Mouse (Mus musculus) frontal cortex, adult (tissue): ENCODE data around the gene Ttf1.
A peak's percentile ranks its signal among the peaks of the same experiment; 100 is the strongest.
"Not testable (repeated sequence)": the region's sequence is repeated elsewhere in the genome, so short reads cannot be mapped to it uniquely, and the experiment has no call there.

Experiments used
- ATAC-seq: cut with Nextera tagmentation; 2 replicates; pipeline ENCODE4 v1.9.2; 2017; ENCODE audit warnings: mild to moderate bottlenecking, moderate library complexity, mixed read lengths; ENCODE audit not compliant: low TSS enrichment

Ttf1 gene

DNA sequence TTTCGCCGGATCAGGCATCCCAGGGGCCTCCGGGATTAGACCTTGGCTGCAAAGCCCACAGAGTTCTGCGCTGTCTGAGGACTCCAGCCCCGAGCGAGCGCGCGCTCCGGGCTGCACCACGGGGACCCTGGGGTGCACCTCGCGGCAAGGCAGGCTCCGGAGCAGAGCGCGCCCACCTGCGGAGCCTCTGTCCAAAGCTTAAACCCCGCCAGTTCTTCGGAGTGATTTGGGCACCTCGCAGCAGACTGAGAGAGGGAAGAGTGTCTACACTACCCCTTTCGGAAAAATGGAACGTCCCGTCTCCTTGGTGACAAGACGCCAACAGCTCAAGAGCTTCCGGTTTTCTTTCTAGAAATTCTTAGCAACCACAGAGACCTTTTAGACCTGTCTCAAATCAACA, 5.1 kb upstream of the Ttf1 start, which contains the start of gene Cfap77:
Cfap77 (minus strand) TSS at position 76 of the 400 bp plus-strand sequence.
- peak; percentile 36; the same call in 1 of the 2 replicates for ATAC-seq

DNA sequence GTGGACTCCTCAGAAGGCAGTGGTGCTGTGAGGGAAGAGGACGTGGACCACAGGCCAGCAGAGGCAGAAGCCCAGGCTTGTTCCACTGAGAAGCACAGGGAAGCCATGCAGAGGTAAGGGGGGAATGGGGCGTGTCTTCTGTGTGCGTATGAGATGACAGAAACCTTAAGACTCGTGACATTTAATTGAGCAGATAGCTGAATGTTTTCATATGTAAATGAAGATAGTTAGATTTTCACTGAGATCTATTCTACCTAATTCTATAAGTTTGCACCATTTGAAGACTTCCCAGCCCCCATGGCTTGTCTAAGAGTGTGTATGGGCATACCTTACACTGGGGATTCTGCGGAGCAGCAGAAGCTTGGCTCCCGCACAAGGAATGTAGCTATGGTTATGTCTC, 5.7 kb downstream of the Ttf1 start:
- ATAC-seq, result no peak

DNA sequence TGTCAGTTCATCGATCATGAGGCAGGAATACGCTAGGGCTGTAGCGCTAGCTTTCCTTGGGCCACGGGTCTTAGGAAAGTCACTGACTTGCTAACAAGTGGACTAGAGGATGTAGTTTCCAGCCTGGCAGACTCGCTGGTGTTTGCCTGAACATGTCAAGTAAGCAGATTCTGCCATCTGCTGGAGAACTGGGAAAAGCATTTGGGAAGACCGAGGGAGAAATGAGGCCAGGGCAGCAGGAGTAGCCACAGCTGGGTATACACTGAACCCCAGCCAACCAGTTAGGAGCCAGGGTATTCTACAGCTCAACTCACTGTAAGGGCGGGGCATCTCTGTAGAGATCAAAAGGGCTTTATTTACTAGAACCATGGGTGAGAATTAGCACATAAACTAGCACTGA, 6.3 kb downstream of the Ttf1 start:
- ATAC-seq, result peak; percentile 44; the same call in 1 of the 2 replicates

DNA sequence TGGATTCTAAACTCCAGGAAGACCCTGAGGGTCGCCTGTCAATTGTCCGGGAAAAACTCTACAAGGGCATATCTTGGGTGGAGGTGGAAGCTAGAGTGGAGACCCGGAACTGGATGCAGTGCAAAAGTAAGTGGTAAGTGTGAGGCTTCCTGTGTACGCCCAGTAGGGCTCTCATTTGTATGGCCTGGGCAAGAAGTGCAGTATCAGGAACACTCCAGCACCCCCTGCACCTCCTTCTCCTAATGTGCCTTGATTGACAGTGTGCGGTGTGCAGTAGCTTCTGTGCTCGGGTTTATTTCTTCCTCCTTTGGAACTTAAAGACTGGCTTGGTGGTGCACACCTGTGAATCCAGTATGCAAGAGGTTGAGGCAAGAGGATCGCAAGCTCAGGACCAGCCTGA, 14.6 kb downstream of the Ttf1 start:
- ATAC-seq, result no peak

DNA sequence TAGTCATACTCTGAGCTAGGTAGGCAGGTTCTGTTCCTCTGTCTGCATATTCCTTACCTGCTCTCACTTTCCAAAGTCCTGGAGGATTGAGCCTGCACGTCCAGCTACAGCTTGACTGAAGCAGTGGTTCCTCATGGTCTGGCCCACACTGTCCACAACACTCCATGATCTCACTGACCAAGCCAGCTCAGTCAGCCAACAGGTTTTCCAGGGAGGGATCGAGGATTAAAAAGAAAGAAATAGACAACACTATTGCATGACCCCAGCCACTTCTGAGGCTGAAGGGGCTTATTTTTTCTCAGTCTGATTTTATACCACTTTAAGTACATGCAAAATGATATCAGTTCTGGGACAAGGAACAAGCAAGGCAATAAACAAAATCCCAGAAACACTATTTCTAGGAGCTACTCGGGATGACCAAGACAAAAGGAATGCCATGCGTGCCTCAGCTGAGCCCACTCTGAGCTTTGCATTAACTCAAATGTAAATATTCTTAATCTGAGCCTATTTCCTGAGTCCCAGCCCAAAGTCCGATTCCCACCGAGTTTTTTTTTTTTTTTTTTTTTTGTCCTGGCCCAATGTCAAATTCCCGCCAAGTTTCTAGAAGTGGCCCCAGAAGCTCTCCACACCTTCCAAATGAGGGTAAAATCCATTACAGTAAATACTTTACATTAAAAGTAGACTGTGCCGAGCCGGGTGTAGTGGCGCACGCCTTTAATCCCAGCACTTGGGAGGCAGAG, 15.4 kb downstream of the Ttf1 start:
- ATAC-seq, result no peak

DNA sequence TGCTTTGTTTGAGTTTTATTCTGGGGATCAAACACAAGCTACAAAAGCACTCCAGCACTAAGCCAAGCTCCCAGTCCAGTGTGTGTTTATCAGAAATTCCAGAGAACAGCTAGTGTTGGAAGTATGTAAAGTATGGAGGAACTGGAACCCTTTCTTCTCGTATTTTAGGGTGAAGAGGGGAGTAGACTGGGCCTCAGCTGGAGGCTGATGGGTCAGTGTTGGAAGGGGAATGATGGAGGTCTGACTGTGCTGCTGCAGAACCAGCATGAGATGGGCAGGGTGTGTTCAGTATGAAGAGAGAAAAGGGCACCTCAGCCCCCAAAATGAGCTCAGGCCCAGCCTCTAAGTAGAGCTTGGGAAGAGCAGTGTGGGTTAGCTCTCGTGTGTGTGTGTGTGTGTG, 16.2 kb downstream of the Ttf1 start:
- no peak for ATAC-seq

DNA sequence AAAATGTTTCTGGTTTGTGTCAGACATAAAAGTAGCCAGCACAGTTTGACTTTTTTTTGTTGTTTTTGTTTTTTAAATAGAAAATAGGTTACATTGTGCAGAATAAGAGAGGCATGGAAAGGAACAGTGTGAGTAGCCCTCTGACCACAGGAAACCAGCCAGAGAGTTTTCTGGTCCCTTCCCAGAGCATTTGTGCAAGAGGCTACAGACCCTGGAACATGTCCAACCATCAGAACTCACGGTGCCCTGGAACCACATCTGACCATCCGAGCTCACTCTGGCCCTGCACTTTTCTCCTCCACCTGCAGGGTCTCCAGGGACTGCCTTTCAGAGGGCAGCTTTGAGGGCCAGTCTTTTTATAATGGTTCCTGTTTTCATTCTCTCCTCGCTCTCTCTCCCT, 21.9 kb downstream of the Ttf1 start:
- no peak for ATAC-seq

DNA sequence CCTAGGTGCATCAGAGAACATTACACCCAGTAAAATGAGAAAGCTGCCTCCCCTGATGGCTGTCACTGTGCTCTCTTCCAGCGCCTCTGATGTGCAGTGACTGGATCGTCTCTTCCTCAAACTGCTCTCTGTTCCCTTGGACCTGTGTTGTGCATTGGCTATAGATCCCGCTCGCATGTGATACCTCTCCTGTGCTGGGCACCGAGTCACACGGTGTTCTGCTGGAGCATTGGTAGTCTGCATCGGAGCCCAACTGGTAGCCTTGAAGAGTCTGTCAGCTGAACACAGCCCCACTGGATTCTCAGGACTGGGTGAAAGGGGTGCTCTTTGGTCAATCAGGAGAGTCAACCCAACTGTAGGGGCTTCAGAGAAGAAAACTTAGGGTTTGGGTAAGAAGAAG, 26.0 kb downstream of the Ttf1 start:
- no peak for ATAC-seq

DNA sequence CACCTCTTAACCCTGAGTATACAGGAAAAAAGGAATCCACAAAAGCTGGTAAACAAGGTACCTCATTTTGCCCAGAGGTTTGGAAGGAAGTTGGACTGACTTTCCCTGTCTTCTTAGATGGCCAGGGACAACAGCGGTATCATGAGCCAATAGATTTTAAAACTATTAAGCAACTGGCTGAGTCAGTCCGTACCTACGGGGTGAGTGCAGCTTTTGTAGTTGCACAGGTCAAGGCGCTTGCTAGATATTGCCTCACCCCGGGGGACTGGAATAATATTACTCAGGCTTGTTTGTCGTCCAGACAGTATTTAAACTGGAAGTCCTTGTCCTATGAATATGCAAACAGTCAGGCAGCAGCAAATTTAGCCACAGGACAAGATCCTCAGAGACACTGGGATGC, 29.2 kb downstream of the Ttf1 start:
- ATAC-seq, result not testable (repeated sequence)

DNA sequence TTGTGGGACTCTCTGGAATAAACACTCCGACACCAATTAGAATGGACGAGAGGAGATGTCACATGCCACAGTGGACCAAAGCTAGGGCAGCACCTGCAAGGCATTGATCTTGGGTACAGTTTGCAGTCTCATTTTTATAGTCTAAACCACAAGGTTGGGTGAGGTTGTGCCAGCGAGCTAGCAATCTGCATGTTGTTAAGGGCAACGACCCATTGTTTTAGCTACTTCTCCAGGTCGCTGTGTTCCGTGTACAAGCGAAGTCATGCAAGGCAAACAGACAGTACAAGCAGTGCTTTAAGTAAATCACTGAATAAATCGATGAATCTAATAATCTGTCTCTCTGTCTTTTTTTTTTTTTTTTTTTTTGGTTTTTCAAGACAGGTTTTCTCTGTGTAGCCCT, 35.6 kb downstream of the Ttf1 start:
- no peak for ATAC-seq

DNA sequence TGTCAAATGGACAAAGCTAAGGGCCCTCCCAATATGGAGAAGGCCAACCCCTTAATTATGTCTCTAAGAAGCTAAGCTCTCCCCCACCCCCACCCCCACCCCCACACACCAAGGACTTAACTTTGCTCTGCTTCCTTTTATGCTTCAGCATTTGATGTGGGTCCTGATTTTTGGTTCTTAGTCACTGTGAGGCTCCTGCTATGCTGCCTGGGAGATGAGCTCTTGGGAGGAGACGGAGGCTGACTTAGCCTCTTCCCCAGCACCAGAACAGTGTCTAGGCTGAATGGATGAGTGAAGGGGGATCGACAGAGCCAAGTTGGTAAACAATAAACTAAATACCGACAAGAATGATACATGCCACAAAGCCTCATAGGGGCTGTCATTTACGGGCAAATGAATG, 36.7 kb downstream of the Ttf1 start:
- ATAC-seq, result no peak

DNA sequence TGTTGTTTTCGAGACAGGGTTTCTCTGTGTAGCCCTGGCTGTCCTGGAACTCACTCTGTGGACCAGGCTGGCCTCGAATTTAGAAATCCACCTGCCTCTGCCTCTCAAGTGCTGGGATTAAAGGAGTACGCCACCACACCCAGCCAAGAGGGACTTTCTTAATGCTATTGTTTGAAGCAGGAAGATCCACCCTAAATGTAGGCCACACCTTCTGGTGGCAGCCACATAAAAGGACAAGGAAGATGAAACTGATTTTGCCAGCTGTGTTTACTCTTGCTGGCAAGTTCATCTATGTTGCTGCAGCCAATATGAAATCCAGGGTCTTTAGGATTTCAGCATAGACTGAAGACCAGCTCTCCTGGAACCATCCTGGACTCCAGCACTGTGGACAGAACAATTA, 37.4 kb downstream of the Ttf1 start:
- ATAC-seq, result no peak

DNA sequence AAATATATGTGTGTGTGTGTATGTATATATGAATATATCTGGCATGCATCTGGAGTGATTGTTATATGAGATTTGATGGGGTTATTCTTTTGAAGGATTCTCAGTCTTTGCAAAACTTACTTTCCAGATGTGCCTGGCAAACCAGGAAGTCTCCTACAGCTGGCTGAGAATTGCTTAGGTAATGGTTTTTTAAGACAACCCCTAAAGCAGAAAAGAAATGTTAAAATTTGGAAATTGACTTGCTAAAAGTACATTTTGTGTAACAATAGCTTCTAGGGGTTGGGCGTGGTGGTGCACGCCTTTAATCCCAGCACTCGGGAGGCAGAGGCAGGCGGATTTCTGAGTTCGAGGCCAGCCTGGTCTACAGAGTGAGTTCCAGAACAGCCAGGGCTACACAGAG, 37.9 kb downstream of the Ttf1 start:
- not testable (repeated sequence) for ATAC-seq

DNA sequence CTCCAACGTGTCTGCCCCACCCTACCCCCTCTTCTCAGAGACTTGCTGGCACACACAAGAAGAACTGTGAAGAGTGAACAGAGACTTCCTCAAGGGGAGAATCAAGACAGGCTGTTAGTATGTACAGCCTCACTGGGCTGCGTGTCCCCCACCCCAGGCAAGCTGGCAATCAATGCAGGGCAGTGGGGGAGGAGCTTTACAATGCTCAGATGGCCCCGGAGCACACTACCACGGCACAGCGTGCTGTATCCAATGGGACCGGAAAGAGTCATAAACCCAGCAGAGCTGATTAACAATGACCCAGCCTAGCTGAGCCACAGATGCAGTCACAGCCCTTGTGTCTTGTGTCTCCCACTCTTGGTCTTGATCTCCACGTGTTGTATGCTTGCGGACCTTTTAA, 38.7 kb downstream of the Ttf1 start:
- no peak for ATAC-seq

DNA sequence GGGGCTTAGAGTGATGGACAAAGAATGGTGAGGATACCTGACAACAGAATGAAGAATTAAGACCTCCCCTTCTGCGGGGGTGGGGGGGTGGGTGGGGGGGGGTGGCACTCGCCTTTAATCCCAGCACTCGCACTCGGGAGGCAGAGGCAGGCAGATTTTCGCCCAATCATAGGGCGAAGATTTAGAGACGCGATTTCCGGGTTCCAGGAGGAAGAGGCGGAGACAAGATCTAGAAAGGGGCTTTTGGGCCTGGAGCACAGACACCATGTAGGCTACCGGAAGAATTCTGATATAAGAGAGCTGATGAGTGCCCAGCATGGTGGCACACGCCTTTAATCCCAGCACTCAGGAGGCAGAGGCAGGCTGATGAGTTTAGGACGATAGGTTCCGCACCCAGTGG, 39.6 kb downstream of the Ttf1 start:
- no peak for ATAC-seq

DNA sequence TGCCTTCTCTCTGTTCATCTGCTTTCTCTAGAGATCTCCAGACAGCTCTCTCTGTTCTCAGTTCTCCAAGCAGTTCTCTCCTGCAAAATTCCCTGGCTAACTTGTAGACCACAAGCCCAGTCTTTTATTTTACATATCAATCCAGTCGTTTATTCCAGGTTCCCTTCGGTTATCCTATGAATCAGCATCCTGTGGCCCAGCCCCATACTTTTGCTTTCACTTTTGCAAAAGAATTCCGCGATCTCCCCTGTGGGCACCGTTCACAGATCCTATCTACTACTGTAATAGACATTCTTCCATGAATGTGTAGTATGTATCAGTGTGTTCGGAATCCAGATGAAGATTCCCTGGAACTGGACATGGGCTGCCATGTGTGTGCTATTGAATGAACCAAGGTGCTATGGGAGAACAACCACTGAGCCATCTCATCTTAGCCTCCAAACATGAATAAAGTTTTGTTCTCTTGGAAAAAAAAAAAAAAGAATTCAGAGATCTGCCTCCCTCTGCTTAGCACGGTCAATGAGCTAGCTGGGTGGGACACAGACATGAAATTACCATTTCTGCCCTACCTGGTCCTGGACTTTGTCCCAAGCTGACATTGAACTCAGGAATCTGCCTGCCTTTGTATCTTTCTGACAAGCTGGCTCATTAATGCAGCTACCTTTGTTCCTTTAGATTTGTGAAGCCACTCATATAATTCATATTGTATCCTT, 40.9 kb downstream of the Ttf1 start:
- ATAC-seq, result no peak

DNA sequence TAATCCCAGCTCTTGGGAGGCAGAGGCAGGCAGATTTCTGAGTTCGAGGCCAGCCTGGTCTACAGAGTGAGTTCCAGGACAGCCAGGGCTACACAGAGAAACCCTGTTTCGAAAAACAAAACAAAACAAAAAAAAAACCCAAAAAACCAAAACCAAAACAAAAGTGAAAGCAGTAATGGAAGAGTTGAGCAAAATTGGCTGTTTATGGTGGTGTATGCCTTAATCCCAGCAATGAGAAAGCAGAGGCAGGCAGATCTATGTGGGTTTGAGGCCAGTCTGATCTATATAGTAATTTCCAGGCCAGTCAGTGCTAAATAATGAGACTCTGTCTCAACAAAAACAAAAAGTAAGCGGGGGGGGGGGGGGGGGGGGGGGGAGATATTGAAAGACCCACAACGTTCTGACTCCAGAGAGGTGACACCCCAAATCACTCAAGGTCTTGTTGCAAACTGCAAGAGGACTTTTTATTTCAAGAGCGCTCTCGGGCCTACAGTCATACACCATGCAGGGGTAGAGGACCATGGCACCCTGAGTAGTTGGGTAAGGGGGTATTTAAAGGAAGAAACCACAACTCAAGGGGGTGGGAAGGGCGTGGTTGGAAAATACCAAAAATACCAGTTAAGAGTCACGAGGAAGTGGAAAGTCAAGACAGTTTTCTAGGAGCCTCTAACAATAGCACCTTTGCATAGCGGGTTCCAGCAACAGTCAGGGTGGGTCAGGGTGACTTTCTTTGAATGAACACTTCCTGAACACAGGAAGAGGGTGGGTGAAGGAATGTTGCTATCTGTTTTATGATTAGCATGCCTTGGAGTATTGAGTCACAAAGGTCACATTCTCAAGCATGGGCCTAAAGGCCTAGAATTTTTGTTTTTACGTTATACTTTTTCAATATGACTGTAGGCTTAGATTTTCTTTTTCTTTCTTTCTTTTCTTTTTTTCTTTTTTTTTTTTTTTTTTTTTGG, 42.6 kb downstream of the Ttf1 start:
- ATAC-seq, result not testable (repeated sequence)

DNA sequence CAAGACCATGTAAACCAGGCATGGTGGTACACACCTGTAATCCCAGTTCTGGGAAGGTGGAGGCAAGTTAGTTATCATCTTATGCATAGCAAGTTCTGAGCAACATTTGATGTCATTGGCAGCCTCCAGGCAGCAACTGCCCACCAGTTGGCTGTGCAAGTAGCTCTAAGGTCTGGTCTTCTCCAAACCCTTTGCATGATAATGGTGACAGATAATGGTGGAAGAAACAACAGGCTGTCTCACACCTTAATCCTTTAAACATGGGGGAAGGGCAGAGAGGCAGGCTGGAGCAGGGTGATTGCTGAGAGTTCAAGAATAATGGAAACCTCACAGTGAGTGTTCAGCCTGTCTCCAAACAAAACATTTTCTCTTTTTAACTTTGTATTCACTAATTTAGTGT, 60.9 kb downstream of the Ttf1 start:
- no peak for ATAC-seq

DNA sequence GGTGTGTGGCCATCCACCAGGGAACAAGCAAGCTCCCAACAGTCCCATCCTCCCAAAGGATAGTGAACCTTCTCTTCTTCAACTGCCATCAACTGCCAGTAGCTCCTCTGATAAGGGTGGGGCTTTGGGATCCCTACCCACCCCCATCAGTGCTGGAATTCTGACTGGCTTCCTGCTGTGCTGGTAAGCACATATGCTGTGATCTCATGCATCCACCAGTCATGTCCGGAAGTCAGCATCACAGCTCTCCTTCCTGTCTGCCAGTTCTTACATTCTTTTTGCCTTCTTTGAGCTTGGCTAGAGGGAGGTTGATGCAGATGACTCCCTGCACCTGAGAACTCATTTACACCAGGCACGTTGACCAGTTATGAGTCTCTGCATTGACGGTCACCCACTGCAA, 62.4 kb downstream of the Ttf1 start:
- no peak for ATAC-seq

DNA sequence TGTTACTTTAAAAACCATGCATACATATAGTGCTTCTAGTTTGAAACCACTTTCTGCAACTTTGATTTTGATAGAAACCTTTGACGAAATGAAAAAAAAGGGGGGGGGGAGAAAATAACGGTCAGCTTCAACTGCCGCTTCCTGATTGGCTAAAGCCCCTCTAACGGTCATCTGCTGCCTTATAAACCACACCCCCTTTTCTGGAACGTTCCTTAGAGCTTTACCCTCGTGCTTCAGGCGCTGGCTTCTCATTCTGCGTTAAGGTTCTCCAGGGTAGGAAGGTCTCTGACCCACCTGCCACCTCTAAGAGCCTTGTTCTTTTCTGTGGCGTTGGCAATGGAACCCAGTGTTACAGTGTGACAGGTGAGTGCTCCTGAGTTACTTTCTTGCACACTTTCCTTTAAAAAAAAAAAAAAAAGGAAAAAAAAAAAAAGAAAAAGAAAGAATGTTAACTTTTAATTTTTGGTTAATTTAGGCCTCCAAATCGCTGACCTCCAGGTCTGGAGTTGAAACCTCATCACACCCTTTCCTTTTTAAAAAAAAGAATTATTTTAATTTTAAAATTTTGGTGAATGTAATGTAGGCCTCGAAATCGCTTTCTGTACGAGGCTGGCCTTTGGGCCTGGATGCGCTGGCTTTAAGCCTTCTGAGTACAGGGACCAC, 64.0 kb downstream of the Ttf1 start, which contains the start of gene Setx:
Setx (plus strand) TSS at position 275 of the 663 bp plus-strand sequence.
- ATAC-seq, result no peak

DNA sequence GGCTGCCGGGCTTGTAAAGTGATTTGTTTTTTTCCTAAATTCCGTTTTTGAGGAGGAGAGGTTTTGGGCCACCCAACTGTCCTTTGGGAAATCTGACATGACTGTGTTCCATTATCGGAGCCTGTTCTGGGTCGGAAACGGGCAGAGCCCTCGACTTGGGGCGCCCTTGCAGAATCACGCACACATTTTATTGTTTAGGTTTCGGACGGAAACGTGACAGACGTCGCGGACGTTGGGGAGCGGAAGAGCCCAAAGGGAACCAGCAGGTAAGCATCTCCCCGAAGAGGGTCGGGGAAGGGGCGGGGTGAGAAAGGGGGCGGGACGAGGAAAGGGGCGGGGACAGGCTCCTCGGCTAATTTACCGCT, 64.5 kb downstream of the Ttf1 start:
- ATAC-seq, result no peak
